Mouse (Mus musculus) brain, embryonic 14.5 days (tissue): ENCODE results near the gene Hilpda. TPM values are rescaled to one million over a fixed set of nuclear protein-coding genes. Genes with fewer than 3 reads are reported as not detected.

Source experiments
- DNase-seq: peaks from one replicate; pipeline ENCODE4 v3.0.0-alpha.2; 2011; ENCODE audit warnings: low read depth
- CTCF ChIP-seq: fragments of 200-500 bp; IDR thresholded peaks from 2 replicates; pipeline ENCODE4 v1.5.1; 2012; ENCODE audit warnings: inconsistent platforms, mild to moderate bottlenecking, moderate library complexity, borderline replicate concordance; ENCODE audit not compliant: insufficient read depth, insufficient read length; ENCODE audit errors: extremely low read depth
- POLR2A ChIP-seq: fragments of 200-500 bp; IDR thresholded peaks from 2 replicates; pipeline ENCODE4 v1.6.1; 2012; ENCODE audit warnings: mild to moderate bottlenecking, inconsistent platforms, borderline replicate concordance; ENCODE audit not compliant: poor library complexity, insufficient read depth, insufficient read length, severe bottlenecking; ENCODE audit errors: extremely low read depth
- polyA plus RNA-seq: library from polyadenylated mRNA; depleted of rRNA; stranded (reverse); fragments of >200 nt; gene quantifications from 2 replicates; pipeline ENCODE4 v1.2.3, GENCODE M21; 2012; rRNA removed

Hilpda gene
- polyA plus RNA-seq, 1 experiment, result 26.4 TPM

- TF ChIP-seq POLR2A (no peak), CTCF (no peak)
- no peak for DNase-seq
These were observed 50.4 kb downstream of the Hilpda start for GRCm38 (mm10) chr6:29322735-29323134.

Other genes starting within 250 kb of the Hilpda start
- gene Lep, start 212.3 kb upstream of the Hilpda start, polyA plus RNA-seq, result not detected in 2 replicates
- gene Rbm28, start 107.5 kb upstream of the Hilpda start, polyA plus RNA-seq, result 64.6 and 77.4 TPM in 2 replicates
- 7.5 and 11.1 TPM in 2 replicates for gene Prrt4, start 92.9 kb upstream of the Hilpda start, polyA plus RNA-seq
- gene Impdh1, start 56.1 kb upstream of the Hilpda start, polyA plus RNA-seq, result 49.2 and 52.9 TPM in 2 replicates
- gene Fam71f2, start 7.1 kb downstream of the Hilpda start, polyA plus RNA-seq, result 1.5 and 3.1 TPM in 2 replicates
- gene Fam71f1, start 46.7 kb downstream of the Hilpda start, polyA plus RNA-seq, result not detected in 2 replicates
- gene Calu, start 75.6 kb downstream of the Hilpda start, polyA plus RNA-seq, result 98.1 and 118 TPM in 2 replicates
- gene Opn1sw, start 116.0 kb downstream of the Hilpda start, polyA plus RNA-seq, result 0.11 and 0.32 TPM in 2 replicates
- 44.5 and 46.7 TPM in 2 replicates for gene Ccdc136, start 123.8 kb downstream of the Hilpda start, polyA plus RNA-seq
- 3.2 and 9.7 TPM in 2 replicates for gene Flnc, start 160.8 kb downstream of the Hilpda start, polyA plus RNA-seq
- 258 and 356 TPM in 2 replicates for gene Atp6v1f, start 195.2 kb downstream of the Hilpda start, polyA plus RNA-seq
- 0.14 and 0.23 TPM in 2 replicates for gene Atp6v1fnb, start 198.9 kb downstream of the Hilpda start, polyA plus RNA-seq
- 35.4 and 48.3 TPM in 2 replicates for gene Kcp, start 235.5 kb downstream of the Hilpda start, polyA plus RNA-seq